Mouse (Mus musculus): Measurements from ENCODE around the gene Cd276. TPM values are rescaled to one million over a fixed set of nuclear protein-coding genes. Genes with fewer than 3 reads are reported as not detected.

Gene Cd276
- polyA plus RNA-seq, 2 experiments from 2014 or later = not detected

DNA sequence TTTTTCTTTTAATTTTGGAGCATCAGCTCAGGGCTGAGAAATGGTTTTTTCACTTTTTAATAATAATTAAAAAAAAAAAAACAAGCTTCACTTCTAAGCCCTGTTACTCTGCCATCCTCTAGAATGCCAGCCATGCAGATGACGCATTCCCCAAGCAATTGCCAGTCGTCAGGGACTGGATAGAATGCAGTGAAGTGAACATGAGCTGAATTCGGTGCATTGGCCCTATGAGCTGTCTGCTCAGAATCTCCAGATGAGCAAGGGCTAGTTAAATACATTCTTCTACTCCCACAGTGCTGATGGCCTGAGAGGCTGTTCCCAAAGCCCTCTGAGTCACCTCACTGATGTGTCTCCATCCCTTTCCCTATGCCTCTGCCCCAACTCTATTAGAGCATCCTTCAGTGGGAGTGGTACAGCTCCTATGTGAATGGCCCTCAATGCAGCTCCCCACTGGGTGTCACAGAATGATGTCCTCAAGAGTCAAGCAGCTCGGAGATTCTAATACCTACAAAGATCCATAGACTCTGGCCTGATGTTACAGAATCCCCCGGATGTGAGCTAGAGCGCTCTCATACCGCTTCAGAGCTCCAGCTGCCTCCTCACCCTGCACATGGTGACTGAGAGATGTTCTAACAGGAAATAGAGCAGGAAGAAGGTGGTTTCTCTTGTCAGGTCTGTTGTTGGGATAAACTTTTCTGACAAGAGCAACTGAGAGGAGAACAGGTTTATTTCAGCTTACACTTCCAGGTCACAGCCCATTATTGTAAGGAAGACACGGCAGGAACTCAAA lies 47.8 kb downstream of the Cd276 start:
- no peak for ATAC-seq

DNA sequence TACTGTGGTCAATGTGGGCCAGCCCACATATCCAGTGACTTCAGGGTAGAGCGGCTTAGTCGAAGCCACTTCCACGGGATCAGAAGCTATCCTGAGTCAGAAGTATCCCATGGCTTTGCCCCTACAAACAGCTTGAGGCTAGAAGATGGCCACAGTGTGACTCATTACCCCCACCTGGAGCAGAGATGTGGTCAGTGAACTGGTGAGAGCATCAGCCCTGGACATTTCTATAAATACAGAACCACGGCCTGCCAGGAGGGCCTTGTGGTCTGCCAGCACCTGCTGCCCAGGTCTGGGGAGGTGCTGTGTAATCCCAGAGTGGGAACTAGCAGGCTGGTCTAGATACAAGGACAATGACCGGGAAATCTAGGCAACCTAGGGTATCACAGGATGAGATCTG lies 54.3 kb downstream of the Cd276 start:
- no peak for ATAC-seq

DNA sequence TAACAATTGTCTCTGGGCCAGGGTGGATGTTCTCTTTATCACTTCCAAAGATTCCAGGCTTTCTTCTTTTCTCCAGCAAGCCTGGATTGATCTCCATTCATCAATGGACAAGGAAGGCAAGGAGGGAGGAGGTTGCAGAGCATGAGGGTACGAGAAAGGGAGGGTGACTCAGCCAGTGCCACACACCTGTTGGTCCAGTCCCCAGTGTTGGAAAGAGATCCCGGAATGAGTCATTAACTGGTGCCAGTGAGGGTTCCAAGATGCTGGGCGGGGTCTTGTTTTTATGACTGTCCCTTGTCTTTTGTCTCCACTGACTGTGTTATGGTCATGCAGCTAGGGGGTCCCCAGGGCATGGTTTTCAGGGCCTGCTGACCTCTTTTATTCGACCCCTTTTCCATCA lies 57.3 kb downstream of the Cd276 start:
- no peak for ATAC-seq

DNA sequence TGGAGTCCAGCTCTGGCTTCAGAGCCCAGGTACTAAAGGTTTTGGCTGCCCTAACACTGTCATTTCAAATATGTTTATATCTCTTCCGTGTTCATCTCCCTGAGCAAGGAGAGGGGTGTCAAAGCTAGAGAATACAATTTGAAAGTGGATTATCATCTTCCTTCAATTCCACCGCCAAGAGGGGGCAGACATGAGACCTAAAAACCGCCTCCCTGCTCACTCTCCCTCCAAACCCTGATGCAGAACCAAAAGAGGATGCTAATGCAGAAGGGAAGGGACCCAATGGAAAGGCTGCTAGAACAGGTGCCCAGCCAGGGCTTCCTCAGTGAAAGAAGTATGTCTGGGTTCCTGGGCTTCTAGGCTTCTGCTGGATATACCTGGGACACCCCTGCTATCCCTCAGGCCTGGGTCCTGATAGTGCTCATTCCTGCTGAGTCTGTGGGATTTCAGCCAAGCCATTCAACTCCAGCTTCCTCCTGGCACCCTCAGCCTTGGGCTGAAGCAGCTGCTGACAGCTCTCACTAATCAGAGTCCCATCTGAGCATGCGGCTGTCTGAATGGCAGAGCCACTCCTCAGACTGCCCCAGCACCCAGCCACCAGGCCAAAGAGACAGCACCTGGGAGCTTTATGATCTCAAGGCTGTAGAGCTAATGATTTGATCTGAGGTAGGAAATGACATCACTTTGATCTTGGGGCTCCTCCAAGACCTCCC lies 58.6 kb downstream of the Cd276 start:
- no peak for ATAC-seq

DNA sequence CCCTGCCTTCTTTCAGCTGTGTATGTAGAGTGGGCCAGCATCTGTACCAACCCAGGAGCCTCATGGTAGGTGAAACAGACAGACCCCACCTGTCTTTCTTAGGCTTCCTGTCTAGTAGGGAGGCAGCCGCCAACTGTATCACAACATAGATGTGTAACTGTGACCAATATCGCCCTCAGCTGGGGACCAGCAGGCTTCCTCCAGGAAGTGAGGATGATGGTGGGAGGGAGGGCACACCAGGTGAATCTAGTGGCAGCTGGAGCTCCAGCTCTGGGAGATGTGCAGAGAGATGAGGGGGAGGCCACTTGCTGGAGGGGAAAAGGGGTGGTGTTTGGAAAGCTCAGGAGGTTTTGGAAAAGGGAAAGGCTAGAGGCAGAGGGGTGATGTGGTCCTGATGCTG lies 60.2 kb downstream of the Cd276 start:
- no peak for ATAC-seq

DNA sequence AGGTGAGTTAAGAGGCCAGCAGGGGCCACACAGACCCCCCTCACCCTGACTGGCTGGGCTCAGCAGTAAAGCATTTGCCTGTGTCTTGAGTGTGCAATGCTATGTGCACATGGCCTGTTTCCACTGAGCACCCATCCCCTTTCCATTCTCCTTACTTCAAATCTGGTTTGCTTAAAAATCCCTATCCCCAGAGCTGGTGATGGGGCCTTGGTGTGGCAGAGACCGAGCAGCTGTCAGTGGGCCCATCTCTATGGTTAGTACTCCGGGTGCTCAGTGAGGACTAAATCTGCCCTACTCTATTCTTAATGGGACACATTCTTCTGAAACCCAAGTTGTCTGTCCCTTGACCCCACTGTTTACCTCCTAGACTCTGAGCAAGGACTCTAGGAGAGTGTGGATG lies 64.8 kb downstream of the Cd276 start:
- no peak for ATAC-seq

DNA sequence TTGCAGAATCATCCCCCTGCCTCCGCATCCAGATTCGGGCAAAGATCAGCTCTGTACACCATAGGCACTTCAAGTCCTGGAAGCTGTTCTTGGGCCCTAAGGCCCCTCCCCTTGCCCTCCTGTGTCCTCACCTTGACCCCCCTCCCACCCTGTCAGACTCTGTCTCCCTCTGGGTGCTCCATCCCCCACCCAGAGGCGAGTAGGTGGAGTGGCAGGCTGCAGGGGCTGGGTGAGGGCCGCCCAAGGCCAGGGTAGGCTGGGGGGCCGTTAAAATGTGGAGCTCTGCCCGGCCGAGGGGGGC lies 65.4 kb downstream of the Cd276 start:
- ATAC-seq = no peak

DNA sequence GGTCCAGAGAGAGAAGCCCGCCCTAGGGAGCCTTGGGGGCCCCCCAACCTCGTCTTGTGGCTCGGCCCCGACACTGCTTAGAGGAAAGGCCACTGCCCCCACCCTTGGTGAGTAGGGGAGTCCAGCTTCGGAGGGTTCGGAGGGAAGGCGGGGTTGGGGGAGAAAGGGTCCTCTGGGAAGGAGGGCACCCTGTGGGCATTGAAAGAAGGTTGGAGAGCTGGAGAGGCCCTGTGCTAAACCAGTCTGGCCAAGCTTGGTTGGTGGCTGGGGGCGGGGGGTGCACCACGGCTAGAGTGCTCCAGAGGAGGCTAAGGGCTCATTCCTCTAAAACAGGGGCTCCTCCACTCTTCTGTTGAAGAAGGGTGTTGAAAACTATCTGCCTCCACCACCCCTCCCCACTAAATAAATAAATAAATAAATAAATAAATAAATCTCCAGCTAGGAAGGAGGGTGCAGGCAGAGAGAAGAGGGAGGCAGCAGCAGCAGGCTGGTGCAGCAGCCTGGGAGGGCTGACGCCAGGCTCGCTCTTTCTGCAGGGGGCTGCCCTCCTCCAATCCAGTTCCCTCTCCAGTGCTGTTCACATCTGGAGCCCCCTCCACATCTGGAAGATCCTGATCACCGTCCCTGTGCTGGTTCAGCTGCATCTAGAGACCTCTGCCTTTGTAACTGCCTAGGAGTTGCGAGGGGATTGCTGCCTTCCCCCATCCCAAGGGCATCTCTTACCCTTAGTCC lies 65.9 kb downstream of the Cd276 start:
- ATAC-seq = no peak

DNA sequence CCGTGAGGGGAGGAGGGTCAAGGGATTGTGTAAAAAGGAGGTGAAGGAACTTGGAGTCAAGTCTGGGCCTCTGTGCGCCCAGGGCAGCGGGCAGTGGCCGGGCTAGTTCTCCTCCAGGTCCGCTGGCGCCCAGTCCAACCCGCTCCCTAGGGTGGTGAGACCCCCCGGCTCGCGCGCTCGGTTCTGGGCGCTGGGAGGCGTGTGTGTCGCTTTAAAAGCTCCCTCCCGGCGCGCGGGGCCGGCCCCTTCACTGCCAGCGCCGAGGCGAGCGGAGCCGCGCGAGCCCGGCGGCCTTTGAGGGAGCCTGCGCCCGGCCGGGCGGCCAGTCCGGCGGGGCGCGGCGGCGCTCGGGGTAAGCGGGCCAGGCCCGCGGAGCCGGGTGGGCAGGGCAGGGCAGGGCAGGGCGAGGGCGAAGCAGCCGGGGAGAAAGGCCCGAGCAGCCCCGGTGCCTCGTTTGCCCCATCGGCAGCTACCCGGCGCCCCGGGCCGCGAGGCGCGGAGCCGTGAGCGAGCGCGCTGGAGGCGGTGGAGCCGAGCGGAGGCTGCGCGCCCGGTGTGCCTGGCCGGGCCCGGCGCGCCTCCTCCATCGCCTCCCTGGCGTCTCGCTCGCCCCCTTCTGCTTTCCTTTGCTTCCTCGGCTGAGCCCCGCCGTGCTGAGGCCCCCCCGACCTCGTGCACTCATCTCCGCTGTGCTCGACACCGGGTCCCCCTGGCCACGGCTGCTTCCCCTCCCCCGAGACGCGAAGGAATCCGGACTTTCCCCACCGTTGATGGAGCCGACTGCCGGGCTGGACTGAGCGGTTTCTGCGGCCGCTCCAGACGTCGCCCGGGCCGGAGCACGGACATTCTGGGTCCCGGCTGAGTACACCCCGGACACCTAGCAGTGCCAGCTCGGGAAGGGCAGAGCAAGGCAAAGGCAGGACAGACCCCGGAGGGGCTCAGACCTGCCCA lies 67.1 kb downstream of the Cd276 start, which contains the start of gene Insyn1:
Gene Insyn1 (plus strand): TSS at position 753 of the 951 bp plus-strand sequence.
- ATAC-seq = no peak

DNA sequence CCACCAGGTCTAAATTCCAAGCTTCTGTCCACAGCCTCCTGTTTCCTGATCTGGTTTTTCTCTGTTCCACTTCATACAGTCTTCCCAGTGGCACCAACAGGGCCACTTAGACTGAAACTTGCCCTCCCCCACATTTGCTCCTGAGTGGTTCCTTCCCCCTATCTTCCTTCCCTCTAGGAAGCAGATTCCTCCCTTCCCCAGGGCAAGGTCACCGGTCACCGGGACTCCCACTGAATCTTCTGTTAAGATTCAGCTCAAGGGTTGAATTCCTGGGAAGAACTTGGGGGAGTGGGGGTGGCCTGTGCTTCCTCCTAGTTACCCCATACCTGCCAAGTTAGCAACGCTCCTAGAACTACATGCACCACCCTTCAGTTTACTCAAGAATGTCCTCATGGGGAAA lies 68.2 kb downstream of the Cd276 start:
- no peak for ATAC-seq

Other genes with a start within 250 kb of the Cd276 start
- gene Loxl1, start 242.3 kb downstream of the Cd276 start, polyA plus RNA-seq (2017; shearing (Covaris generic)) = not detected
- gene Tbc1d21, start 185.0 kb downstream of the Cd276 start, polyA plus RNA-seq (2017; shearing (Covaris generic)) = not detected
- not detected for gene Insyn1, start 66.8 kb downstream of the Cd276 start, polyA plus RNA-seq (2017; shearing (Covaris generic))
- gene Nptn, start 26.8 kb upstream of the Cd276 start, polyA plus RNA-seq (2017; shearing (Covaris generic)) = 100 to 1,000 TPM; 106 to 119 TPM
- not detected for gene Rec114, start 188.5 kb upstream of the Cd276 start, polyA plus RNA-seq (2017; shearing (Covaris generic))

Data from activated CD4-positive, CD25-positive, alpha-beta regulatory T cell, adult 4 months (primary cell).